Mouse (Mus musculus) ES-Bruce4 (cell line): ENCODE data around the gene Cdh23.

Experiments
- CTCF ChIP-seq: IDR thresholded peaks from one replicate; pipeline ENCODE4 v1.8.1; 2011; ENCODE audit warnings: low read depth, low read length
- EP300 ChIP-seq: IDR thresholded peaks from 2 replicates; pipeline ENCODE4 v1.6.1; 2011; ENCODE audit warnings: low read depth, low read length; ENCODE audit not compliant: insufficient read depth
- POLR2A ChIP-seq: IDR thresholded peaks from one replicate; pipeline ENCODE4 v1.8.1; 2011; ENCODE audit warnings: low read length; ENCODE audit not compliant: insufficient read depth

- no peak for TF ChIP-seq POLR2A
- TF ChIP-seq CTCF: no peak
- no peak for TF ChIP-seq EP300
These were observed 414.7 kb downstream of the Cdh23 start for GRCm38 (mm10) chr10:60281571-60282050.
